Mouse (Mus musculus) intestine, postnatal 0 days (tissue): ENCODE results near the gene Ampd3. TPM values are rescaled to one million over a fixed set of nuclear protein-coding genes. Genes with fewer than 3 reads are reported as not detected.
A peak's percentile ranks its signal among the peaks of the same experiment; 100 is the strongest.

Experiments used
- ATAC-seq: fragments of 200-750 bp; cut with Nextera tagmentation; 2 replicates; pipeline ENCODE4 v1.8.0; 2017; ENCODE audit warnings: mild to moderate bottlenecking, moderate TSS enrichment, moderate library complexity
- H3K27ac ChIP-seq: fragments of 300-500 bp; sonication (generic); 2 replicates; pipeline ENCODE4 v1.5.1; 2014; ENCODE audit warnings: mild to moderate bottlenecking, low read depth, low read length, moderate library complexity
- H3K27me3 ChIP-seq: fragments of 300-500 bp; sonication (generic); replicated peaks from 2 replicates; pipeline ENCODE4 v1.6.1; 2014; ENCODE audit warnings: low read length, mixed read lengths; ENCODE audit not compliant: control insufficient read depth, insufficient read depth
- H3K36me3 ChIP-seq: fragments of 300-500 bp; sonication (generic); 2 replicates; pipeline ENCODE4 v1.6.1; 2014; ENCODE audit warnings: mild to moderate bottlenecking, moderate library complexity; ENCODE audit not compliant: control insufficient read depth, insufficient read depth
- H3K4me1 ChIP-seq: fragments of 300-500 bp; sonication (generic); replicated peaks from 2 replicates; pipeline ENCODE4 v1.6.1; 2014; ENCODE audit warnings: antibody characterized with exemption, low read length, mixed read lengths; ENCODE audit not compliant: control insufficient read depth, insufficient read depth
- H3K4me2 ChIP-seq: fragments of 300-500 bp; sonication (generic); replicated peaks from 2 replicates; pipeline ENCODE4 v1.6.1; 2014; ENCODE audit warnings: low read depth, mild to moderate bottlenecking, moderate library complexity
- H3K4me3 ChIP-seq: fragments of 300-500 bp; sonication (generic); 2 replicates; pipeline ENCODE4 v1.5.1; 2014; ENCODE audit warnings: low read depth, low read length
- H3K9ac ChIP-seq: fragments of 300-500 bp; sonication (generic); 2 replicates; pipeline ENCODE4 v1.6.1; 2014; ENCODE audit warnings: mild to moderate bottlenecking, low read depth, low read length
- H3K9me3 ChIP-seq: fragments of 300-500 bp; sonication (generic); 2 replicates; pipeline ENCODE4 v1.6.1; 2016; ENCODE audit warnings: mixed run types; ENCODE audit not compliant: control insufficient read depth
- CTCF ChIP-seq: sonication (generic); IDR thresholded peaks from 2 replicates; pipeline ENCODE4 v1.5.1; 2016; ENCODE audit warnings: low read depth, mild to moderate bottlenecking, control low read depth, antibody characterized with exemption, moderate library complexity
- WGBS: fragments of 180-500 bp; shearing (Covaris S2); extraction: QIAGEN DNeasy Blood & Tissue Kit; methylation state at CpG from one replicate; pipeline ENCODE4 v1.1.7; 2014; 5-methylcytosine and 5-hydroxymethylcytosine counted together
- polyA plus RNA-seq: library from polyadenylated mRNA; unstranded; fragments of >200 nt; fragmentation: Nextera tagmentation; extraction: Ambion mirVana; gene quantifications from 2 replicates; pipeline ENCODE4 v1.2.1, GENCODE M21; 2015

Ampd3 gene
- polyA plus RNA-seq, 1 experiment from 2014 or later = 7.4 TPM

DNA sequence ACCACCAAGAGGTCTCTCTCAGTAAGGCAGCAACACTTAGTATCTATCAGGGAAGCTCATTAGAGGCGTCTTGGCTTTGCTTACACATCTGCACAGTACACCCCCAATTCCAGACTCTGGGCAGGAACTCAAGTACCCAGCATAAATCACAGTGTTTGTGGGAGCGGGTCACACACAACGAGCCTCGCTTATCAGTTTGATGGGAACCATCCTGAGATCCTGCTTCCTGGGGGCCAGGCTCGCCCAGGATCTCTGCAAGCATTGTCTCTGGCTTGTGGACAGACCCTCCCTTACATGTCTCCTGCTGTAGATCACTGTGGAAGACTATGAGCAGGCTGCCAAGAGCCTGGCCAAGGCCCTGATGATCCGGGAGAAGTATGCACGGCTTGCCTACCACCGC lies 22.9 kb downstream of the Ampd3 start:
- ATAC-seq = no peak
- H3K27me3 ChIP-seq = no peaks in the 10 kb centered on the region
- no peaks in the 10 kb centered on the region for H3K9me3 ChIP-seq
- WGBS = 66% methylated on average over 8 of the region's 8 CpGs
- no peak for TF ChIP-seq CTCF
- peaks cover 16% of the 10 kb centered on the region; the same call in 1 of the 2 replicates for H3K4me1 ChIP-seq
- H3K9ac ChIP-seq = no peak overlapping the region
- no peaks in the 10 kb centered on the region; the same call in 1 of the 2 replicates for H3K36me3 ChIP-seq
- H3K4me2 ChIP-seq = no peak overlapping the region
- H3K27ac ChIP-seq = no peak overlapping the region
- no peak overlapping the region for H3K4me3 ChIP-seq

- no peak overlapping the region for H3K4me2 ChIP-seq
- TF ChIP-seq CTCF = no peak
- H3K4me3 ChIP-seq = no peak overlapping the region
- peak overlapping the region; percentile 41; the same call in 1 of the 2 replicates for H3K27ac ChIP-seq
- no peaks in the 10 kb centered on the region for H3K27me3 ChIP-seq
- no peaks in the 10 kb centered on the region for H3K9me3 ChIP-seq
- WGBS = 62% methylated on average over 5 of the region's 5 CpGs
- ATAC-seq = no peak
- H3K9ac ChIP-seq = no peak overlapping the region
- H3K36me3 ChIP-seq = no peaks in the 10 kb centered on the region; the same call in 1 of the 2 replicates
- H3K4me1 ChIP-seq = peaks cover 18% of the 10 kb centered on the region; the same call in 1 of the 2 replicates
Measured at GRCm38 (mm10) chr7:110792201-110792600, 24.2 kb downstream of the Ampd3 start.

- H3K36me3 ChIP-seq = no peaks in the 10 kb centered on the region; the same call in 1 of the 2 replicates
- H3K4me3 ChIP-seq = no peak overlapping the region
- no peaks in the 10 kb centered on the region for H3K9me3 ChIP-seq
- peak; percentile 95 for ATAC-seq
- WGBS = 66% methylated on average over 2 of the region's 2 CpGs
- no peak overlapping the region for H3K9ac ChIP-seq
- peak overlapping the region; percentile 79 for H3K27ac ChIP-seq
- TF ChIP-seq CTCF = peak; percentile 13; the same call in 1 of the 2 replicates
- H3K27me3 ChIP-seq = no peaks in the 10 kb centered on the region
- peaks cover 19% of the 10 kb centered on the region; the same call in 1 of the 2 replicates for H3K4me1 ChIP-seq
- H3K4me2 ChIP-seq = no peak overlapping the region
Measured at GRCm38 (mm10) chr7:110792834-110793233, 24.8 kb downstream of the Ampd3 start.

GRCm38 (mm10) chr7:110794722-110795121 lies 26.7 kb downstream of the Ampd3 start:
- no peaks in the 10 kb centered on the region for H3K27me3 ChIP-seq

GRCm38 (mm10) chr7:110796367-110797051 lies 28.5 kb downstream of the Ampd3 start:
- no peak overlapping the region for H3K4me2 ChIP-seq
- no peaks in the 10 kb centered on the region; the same call in 1 of the 2 replicates for H3K36me3 ChIP-seq
- no peak overlapping the region for H3K9ac ChIP-seq
- H3K4me3 ChIP-seq = no peak overlapping the region
- no peaks in the 10 kb centered on the region for H3K27me3 ChIP-seq
- ATAC-seq = no peak
- 0 out of 2 replicates have a peak, but pooled peaks cover 15% of the 10 kb centered on the region for H3K4me1 ChIP-seq
- no peak overlapping the region for H3K27ac ChIP-seq
- no peak for TF ChIP-seq CTCF
- no peaks in the 10 kb centered on the region for H3K9me3 ChIP-seq
- 61% methylated on average over 12 of the region's 12 CpGs for WGBS

More at GRCm38 (mm10) chr7:110794722-110795121, 26.7 kb downstream of the Ampd3 start:
- no peak overlapping the region for H3K9ac ChIP-seq
- H3K36me3 ChIP-seq = no peaks in the 10 kb centered on the region; the same call in 1 of the 2 replicates
- WGBS = 70% methylated on average over 4 of the region's 4 CpGs
- ATAC-seq = no peak
- H3K4me2 ChIP-seq = no peak overlapping the region
- no peak overlapping the region for H3K4me3 ChIP-seq
- TF ChIP-seq CTCF = no peak
- H3K27ac ChIP-seq = no peak overlapping the region
- 0 out of 2 replicates have a peak, but pooled peaks cover 19% of the 10 kb centered on the region for H3K4me1 ChIP-seq
- no peaks in the 10 kb centered on the region for H3K9me3 ChIP-seq

GRCm38 (mm10) chr7:110797722-110798409 lies 29.9 kb downstream of the Ampd3 start:
- TF ChIP-seq CTCF = no peak
- Histone ChIP-seq H3K4me1 (0 out of 2 replicates have a peak, but pooled peaks cover 8% of the 10 kb centered on the region), H3K9ac (no peak overlapping the region), H3K4me2 (no peak overlapping the region), H3K27ac (no peak overlapping the region), H3K27me3 (no peaks in the 10 kb centered on the region), H3K4me3 (no peak overlapping the region), H3K9me3 (no peaks in the 10 kb centered on the region), H3K36me3 (no peaks in the 10 kb centered on the region; the same call in 1 of the 2 replicates)
- no peak for ATAC-seq
- WGBS = 80% methylated on average over 11 of the region's 11 CpGs
